Mouse (Mus musculus): ENCODE results near the gene Snapc2. TPM values are rescaled to one million over a fixed set of nuclear protein-coding genes. Genes with fewer than 3 reads are reported as not detected.
A peak's percentile ranks its signal among the peaks of the same experiment; 100 is the strongest.
"Not testable (repeated sequence)": the region's sequence is repeated elsewhere in the genome, so short reads cannot be mapped to it uniquely, and the experiment has no call there.

Snapc2 gene
- total RNA-seq, 4 experiments from 2014 or later, result 32.5 to 39.9 (median 35.6) TPM

- peak; percentile 100 for DNase-seq
Observed at GRCm38 (mm10) chr8:4238434-4239192, 14.3 kb upstream of the Snapc2 start, which contains the start of the genes Map2k7 and Gm49320. TSS of gene Map2k7 (plus strand) at chr8:4238740. TSS of gene Gm49320 (plus strand) at chr8:4238865.

- no peak for DNase-seq
Observed at GRCm38 (mm10) chr8:4239193-4239890, 13.5 kb upstream of the Snapc2 start.

DNA sequence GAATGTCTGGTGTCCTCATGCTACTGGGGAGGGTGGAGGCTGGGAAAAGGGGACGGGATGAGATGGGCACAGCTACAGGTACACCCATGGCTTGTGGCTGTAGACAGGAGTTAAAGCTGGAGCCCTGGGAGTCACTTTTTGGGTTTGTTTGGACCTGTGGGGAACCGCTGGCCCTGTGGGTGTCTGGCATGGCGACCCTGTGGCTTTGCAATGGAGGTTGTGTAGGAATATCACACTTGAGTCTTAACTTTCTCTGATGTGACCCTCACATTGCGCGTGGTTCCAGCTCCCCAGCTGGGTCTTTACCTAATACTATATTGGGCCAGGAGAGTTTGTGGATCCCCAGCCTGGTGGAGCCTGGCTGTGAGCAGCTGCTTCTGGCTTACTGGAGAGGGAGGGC, 7.8 kb upstream of the Snapc2 start:
- no peak for DNase-seq

- no peak for DNase-seq
Observed at GRCm38 (mm10) chr8:4245737-4246136, 7.1 kb upstream of the Snapc2 start.

GRCm38 (mm10) chr8:4247241-4247640, 5.6 kb upstream of the Snapc2 start:
- no peak for DNase-seq

- no peak for DNase-seq
Observed at GRCm38 (mm10) chr8:4247951-4248540, 4.8 kb upstream of the Snapc2 start, which contains the start of gene Tgfbr3l. TSS of gene Tgfbr3l (plus strand) at chr8:4248214.

- no peak for DNase-seq
Observed at GRCm38 (mm10) chr8:4249213-4249612, 3.7 kb upstream of the Snapc2 start.

DNA sequence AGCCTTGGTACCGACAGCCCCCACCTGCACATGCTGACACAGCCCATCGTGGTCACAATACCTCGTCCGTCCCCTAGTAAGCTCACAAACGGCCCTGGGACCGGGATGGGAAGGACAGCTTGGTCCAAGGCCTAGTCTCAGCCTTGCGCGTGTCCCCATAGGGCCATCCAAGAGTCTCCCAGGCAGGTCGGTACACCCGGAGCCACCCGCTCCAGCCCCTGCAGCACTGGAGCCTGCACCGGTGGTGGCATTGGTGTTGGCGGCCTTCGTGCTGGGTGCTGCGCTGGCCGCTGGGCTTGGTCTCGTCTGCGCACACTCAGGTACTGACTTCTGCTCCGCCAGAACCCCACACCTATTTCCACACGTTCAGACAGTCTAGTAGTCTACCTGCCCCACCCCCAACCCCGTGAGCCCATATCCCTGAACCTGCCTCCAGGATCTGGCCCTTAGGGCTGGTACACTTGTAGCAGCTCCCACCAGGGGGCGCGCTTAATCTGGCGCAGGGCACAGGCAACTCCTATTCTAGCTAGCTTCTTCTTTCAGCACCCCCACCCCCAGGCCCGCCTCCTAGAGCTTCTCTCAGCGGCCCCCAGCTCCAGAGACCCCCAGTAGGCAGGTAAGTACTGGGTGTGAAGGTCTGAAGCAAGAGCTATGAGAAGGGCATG, 2.4 kb upstream of the Snapc2 start:
- peak; percentile 76 for DNase-seq

DNA sequence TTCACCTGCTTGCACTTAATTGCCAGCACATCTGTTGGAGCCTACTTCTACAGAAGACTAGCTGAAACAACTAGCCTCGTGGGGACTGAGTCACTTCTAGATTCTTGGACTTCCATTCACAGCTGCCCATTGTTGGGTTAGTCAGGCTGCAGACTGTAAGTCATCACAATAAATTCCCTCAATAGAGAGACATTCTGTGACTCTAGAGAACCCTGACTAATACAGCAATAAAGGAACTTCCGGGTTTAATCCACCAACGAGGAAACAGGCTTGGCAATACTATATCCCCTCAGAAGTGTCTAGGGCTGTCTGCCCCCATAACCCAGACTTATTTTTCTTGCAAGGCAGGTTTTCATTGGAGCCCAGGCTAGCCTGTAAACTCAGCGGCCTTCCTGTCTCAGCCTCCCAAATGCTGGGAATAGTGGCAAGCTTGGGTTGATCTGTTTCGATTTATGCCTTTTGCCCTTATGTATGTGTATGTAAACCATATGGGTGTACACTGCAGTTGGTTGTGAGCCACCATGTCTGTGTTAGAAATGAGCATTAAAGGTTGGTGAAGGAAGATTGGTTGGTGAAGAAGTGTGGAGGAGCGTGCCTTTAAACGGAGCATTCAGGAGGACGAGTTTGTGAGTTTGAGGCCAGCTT, 642 bp upstream of the Snapc2 start:
- no peak for DNase-seq

- DNase-seq, result no peak
Observed at GRCm38 (mm10) chr8:4254001-4254400, 1.1 kb downstream of the Snapc2 start.

DNA sequence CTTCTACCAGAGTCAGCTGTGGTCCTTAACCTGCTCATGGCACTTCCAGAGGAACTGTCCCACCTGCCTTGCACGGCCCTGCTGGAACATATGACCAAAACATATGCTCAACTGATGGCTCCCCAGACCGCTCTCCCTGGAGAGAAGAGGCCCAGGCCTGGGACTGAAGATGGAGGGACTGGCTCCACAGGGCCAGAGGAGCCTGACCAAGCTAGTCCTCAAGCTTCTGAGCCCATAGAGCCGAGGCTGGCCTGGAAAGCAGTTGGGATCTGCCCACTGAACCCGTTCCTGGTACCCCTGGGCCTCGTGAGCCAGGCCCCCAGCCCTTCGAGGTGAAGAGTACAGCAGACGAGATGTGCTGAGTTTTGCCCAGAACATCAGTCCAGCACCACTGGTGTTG, 2.6 kb downstream of the Snapc2 start:
- not testable (repeated sequence) for DNase-seq

DNA sequence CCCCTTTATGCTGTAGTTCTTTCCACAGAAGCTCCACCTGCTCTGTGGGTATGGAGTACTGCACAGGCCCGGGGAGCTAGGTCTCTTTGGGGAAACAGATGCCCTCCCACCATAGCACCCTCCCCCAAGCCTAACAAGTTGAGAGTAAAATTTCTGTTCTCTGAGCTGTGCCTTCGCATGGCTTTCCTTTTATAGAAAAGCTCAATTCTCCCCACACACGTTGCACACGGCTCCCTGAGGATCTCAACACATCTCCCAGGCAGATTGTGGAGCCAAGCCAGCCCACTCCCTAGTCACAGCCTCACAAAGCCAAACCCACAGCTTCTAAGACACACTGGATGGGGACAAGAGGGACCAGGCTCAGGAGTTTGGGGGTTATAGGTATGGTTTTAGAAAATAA, 4.0 kb downstream of the Snapc2 start:
- DNase-seq, result no peak

DNA sequence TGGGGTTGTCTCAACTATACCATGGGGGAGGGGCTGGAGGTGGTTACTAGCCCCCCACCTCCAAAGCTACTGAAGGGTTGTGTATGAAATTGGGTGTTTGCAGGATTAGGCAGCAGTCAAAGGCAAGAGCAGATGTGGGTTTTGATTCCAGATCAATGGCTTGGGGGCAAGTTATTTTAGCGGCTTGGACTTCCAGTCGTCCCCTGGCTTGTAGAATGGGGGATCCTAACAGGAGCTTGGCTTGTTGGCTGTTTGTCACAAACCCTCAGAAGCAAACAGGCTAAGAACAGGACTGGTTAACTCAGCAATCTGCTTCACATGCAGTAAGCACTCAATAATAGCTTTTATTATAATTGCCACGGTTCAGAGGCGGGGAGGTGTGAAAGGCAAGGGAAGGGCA, 4.5 kb downstream of the Snapc2 start:
- DNase-seq, result no peak

GRCm38 (mm10) chr8:4258233-4258632, 5.4 kb downstream of the Snapc2 start:
- no peak for DNase-seq

GRCm38 (mm10) chr8:4258678-4259077, 5.8 kb downstream of the Snapc2 start:
- DNase-seq, result no peak

- peak; percentile 92 for DNase-seq
Observed at GRCm38 (mm10) chr8:4259125-4259804, 6.4 kb downstream of the Snapc2 start, which contains the start of gene Ctxn1. TSS of gene Ctxn1 (minus strand) at chr8:4259274.

DNA sequence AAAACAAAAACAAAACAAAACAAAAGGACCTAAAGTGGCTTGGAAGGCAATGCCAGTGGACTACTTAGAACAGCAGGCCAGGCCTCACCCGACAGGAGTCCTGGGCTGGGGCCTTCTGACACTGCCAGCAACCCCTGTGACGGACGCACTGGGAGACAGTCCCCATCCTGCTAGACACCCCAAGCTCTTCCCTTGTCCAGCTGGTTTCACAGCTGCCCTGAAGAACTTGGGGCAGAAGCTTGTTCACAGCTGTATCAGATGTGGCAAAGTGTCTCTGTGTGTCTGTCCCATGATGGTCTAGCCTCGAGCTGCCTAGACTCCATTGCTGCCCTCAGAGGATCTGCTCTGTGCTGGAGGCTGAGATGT, 6.9 kb downstream of the Snapc2 start:
- DNase-seq, result no peak

- DNase-seq, result no peak
Observed at GRCm38 (mm10) chr8:4263105-4263791, 10.4 kb downstream of the Snapc2 start.

- DNase-seq, result no peak
Observed at GRCm38 (mm10) chr8:4265160-4265914, 12.5 kb downstream of the Snapc2 start.

GRCm38 (mm10) chr8:4267627-4268026, 14.7 kb downstream of the Snapc2 start:
- DNase-seq, result peak; percentile 9

All from adrenal gland, adult 8-10 months (tissue).